Mouse (Mus musculus) gastrocnemius, postnatal 4 days (tissue): ENCODE measurements around the gene Nap1l1. TPM values are rescaled to one million over a fixed set of nuclear protein-coding genes. Genes with fewer than 3 reads are reported as not detected.

ENCODE experiments used
- DNase-seq, 2 experiments: peaks; one replicate each; pipeline ENCODE4 v3.0.0; 2021 to 2022; ENCODE audit warnings: low spot score in 2 of 2, mixed read lengths in 2 of 2
- total RNA-seq, 2 experiments: library from RNA; stranded (reverse); gene quantifications; 2 replicates each; pipeline ENCODE4 v1.2.3; 2021

The Nap1l1 gene
- total RNA-seq, 2 experiments from 2014 or later, result 124 to 133 TPM

DNA sequence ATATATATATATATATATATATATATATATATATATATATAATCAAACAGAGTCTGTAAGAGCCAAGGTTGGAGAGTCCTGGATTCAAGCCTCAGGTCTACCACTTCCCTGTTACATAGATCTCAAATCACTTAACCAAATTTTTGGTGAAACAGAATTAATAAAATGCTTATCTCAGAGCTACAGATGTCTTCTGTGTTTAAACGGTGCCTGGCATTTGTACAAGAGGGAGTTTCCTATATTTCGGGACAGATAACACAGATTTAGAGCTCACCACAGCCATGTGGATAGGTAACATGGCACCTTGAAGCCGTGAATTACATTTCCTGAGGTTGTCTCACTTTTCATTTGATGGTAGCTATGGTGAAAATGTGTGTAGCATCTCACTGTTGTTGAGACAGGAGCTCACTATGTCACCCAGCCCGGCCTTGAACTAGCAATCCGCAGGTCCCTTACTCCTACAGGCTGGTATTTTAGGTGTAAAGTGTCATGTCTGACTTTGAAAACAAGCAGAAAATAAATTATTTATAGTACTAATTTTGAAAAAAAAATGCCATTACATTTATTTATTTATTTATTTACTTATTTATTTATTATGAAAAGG, 41.4 kb downstream of the Nap1l1 start:
- no peak for DNase-seq

DNA sequence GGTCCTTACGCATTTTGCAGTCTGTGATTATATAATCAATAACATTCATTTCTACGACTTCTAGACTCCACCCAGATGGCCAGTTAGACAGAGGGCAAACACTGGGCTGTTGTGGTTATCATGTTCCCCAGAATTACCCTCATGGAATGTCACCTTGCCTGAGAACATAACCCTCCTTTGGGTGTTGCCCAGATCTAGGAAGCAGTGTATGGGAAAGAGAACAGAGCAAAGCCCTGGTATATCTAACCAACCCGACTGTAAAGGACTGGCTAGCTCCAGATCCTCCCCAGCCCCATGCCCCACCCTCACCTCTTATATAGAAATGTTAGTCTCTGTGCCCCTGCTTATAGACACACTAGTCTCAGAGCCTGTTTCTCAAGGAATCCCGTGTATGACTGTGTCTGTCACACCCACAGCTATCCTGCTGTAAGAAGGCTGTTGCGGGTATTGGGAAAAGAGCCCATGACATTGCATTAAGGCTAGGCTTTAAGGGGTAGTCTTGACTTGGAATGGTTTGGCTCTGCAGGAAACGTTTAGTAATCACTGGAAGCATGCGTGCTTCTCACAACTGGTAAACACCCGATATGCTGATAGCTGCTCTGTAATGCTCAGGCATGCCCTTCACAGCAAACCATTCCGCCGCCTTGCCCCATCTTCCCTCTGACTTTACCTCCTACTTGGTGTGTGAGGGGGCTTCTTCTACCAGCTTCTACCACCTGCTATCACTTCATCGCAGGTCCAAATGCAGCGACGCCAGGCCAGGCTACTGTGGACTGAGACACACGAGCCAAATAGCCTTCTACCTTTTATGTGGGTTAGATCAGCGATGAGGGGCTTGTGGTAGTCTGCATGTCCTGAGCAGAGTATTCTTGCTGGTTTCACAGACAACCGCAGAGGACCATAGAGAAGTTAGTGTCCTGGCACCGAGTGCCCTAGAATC, 42.3 kb downstream of the Nap1l1 start:
- DNase-seq, result no peak

DNA sequence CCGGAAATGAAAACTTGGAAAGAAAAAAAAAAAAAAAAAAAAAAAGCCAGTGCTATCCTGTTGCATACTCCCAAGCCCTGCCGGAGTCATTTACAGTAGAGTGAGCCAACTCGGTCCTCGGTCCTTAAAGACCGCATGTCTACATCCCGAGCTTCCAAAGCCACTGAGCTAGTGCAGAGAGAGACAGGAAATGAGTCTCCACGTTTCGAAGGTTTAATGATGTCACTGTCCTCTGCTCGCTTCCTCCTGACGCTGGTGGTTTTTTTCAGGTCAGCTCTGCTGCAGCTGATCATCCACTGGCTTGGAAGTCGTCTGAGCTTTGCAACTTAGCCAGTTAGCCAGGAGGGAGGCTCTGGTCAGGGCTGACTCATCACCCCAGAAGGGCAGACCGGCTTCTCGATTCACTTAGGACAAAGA, 43.2 kb downstream of the Nap1l1 start:
- DNase-seq, result peak in 1 of 2 experiments; percentile 44

DNA sequence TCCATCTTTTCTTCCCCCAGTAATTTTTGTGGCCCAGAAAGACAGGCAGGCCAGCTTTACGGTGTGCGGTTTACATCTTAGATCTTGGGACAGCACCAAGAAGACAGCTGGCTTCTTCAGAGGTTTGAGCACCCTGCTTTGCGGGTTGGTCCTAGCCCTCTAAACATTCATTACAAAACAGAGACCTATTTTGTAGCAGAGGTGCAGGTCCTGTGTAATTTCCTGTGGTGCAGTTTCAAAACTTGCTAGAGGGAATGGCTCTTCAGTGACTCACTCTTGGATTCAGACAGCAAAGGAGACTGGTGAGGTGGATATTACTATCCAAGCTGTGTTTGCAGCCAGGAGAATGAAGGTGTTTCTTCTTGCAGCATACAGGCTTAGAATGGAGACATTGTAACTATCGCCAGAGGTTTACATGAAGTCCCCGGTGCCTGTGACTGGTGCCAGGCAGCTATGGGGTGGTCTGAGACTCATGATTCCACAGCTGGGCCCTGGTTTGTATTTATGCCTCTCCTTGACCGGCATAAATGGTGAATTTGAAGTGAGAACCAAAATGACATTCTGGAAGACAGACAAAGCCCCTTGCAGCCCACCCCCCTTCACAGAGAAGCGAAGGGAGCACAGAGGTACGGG, 43.9 kb downstream of the Nap1l1 start:
- no peak for DNase-seq

DNA sequence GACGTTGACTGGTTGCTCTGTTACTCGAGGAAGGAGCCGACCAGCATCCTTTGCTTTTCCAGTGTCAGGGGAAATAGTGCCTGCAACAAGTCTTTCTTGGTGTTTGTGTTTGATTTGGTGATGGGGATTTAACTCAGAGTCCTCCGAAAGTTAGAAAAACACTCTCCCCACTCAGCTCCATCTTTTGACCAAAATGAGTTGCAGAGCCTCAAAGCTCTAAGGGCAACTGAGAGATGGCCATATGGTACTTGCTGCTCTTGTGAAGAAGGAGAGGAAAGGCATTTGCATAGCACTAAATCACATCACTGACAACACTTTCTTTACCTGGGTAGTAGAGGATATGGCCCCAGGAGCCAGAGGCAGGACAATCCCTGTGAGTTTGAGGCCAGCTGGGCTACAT, 45.3 kb downstream of the Nap1l1 start:
- no peak for DNase-seq

DNA sequence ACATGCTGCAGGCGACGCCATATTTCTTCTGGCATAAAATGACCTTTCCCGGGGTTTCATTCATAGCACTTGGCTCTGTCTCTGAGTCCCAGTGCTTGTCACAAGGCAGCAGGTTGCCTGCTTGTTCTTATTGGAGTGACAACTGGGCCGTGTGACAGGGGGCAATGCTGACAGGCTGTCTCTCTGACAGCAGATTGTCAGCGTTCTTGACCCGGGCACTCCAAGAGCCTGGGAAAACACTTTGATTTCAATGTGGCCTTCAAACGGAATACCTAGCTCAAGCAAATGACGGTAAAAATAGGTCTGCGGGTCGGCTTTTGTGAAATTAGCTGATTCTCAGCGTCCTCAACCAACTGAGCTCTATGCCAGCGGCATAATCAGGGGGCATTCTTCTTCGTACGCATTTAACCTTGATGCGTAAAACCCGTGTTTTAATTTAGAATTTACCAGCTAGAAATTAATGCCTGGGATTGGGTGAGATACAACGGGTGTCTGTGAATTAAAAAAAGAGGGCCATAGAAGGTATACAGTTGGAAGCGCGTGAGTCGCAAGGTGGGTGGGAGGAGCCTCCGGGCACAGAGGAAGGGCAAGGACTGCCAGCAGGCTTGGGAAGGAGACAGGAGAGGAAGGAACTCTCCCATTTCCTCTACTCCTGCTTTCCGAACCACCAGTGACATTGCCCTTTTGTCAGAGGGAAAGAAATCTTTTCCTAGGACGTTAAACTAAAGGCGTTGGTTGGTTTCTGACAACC, 46.8 kb downstream of the Nap1l1 start:
- DNase-seq, result no peak

DNA sequence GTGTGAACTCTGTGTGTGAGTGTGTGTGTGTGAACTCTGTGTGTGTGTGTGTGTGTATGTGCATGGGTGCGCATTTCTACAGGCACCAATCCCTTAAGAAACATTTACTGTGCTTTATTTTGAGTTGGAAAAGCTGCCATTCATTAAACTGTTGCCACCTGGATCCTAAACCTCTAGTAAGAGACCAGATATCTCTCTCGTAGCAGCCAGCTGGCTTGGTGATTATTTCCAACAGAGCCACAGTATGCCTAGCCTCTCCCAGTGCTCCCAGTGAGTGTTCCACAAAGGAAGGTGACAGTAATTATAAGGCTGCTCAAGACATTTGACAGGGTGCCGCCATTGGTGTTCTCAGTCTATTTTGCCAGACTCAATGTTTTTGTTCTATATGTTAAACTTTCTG, 47.6 kb downstream of the Nap1l1 start:
- no peak for DNase-seq

DNA sequence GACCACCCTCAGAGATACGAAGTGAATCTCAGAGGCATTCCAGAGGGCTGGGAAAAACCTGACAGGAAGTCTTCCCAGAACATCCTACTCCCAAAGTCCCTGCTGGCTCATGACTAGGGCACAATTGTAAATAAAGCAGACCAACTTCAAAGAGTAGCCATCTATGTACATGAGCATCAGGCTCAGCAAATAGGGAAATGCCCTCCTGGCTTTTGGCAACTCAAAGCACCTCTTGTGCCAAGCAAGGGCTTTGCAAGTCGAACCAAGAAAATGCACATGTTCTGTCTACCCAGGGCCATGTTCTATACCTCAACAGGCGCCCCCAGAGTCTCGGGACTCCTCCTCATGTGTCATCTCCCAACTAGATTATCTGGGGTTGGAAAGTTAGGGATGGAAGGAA, 48.6 kb downstream of the Nap1l1 start:
- no peak for DNase-seq

DNA sequence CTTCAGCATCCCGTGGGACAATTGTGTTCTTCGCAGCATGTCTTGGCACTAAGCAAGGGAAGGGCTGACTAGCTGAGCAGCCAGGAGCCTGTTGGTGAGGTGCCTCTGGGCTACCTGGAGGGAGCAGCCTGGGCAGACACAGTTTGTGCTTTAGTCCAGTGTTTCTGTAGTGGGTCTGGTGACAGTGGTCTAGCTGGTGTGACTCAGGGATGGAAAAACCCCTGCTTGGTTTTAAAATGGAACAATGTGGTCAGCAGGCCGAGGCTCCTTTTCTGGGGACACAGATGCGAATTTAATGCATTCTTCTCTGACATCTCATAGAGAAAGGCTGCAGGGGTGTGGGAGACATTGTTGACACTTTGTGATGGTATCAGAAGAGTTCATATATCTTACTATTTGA, 49.2 kb downstream of the Nap1l1 start:
- DNase-seq, result no peak

DNA sequence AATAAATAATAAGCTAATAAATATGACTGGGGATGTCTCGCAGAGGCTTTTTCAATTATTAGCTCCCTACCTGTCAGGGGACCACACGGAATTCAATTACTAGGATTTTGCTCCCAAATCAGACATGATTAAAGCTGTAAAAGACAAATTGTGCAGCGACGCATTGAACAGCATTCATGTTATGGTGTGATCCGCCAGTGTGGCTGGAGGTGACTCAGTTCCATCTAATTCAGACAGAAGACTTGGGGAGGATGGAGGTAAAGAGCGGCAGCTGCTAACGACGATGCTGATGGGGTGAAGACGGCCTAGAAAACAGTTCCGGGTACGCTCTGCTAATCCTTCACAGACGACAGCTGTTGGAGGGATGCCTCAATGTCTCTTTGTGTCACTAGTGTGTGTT, 50.9 kb downstream of the Nap1l1 start:
- no peak for DNase-seq

DNA sequence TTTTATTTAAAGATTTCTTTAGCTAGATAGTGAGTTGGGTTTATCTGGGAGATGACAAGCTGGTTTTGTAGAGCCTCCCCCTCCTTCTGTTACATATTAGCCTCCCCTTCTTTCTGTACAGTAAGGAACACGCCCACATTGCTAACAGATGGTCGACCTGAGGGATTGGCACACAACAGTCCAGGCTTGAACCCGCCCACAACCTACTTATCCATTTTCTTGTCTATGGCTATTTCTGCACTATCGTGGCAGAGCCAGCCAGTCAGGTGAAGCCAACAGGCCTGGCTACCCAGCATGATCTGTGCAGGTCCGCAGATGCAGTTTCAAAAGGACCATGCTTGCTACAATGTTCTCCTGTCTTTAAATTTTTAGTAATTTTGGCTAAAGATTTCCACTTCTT, 54.0 kb downstream of the Nap1l1 start:
- no peak for DNase-seq

DNA sequence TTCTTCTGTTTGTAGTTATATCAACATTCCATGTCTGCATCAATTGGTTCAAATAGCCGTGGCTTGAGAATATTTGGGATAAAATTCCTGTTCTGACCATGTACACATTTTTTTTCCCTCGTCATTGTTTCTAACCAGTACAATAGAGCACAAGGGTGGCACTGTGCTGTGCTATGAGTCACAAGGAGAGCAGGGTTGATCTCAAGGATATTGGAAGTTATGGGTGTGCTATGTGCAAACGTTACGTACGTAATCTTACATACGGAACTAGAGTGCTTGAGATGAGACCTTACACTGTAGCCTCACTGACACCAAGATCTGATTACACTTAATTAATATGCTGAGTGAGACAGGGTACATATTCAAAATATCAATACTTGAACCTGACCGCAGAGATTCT, 54.6 kb downstream of the Nap1l1 start:
- DNase-seq, result no peak

DNA sequence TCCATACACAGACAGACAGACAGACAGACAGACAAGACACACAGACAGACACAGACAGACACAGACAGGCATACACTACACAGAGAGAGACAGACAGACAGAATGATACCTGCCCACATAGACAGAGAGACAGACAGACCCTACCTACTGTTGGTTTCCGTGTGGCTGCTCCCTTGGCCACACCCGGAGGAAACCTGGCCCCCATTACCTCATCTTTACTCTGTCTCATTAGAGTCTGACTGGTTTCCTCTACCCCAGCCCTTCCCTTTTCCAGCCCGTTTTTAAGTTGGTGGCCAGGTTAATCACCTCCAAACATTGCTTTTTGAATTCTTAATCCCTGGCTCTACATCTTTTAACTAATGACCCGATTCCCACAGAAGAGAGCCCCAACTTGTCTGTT, 55.3 kb downstream of the Nap1l1 start:
- no peak for DNase-seq

DNA sequence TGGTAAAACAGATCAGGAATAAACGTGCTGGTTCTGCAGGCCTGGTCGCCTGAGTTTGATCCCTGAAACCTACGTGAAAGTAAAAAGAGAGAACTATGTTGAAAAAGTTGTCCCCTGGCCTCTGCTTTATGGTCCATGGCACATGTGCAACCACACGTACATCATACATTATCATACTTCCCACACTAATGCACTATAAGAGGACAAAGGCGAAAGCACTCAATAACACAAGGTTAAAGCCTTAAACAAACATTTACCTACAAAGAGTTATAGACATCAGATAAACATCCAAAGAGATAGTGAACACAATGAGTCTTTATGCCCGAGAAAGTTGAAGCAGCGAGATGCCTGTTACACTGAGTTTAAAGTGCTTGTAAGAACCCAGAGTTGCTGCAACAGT, 57.4 kb downstream of the Nap1l1 start:
- no peak for DNase-seq

DNA sequence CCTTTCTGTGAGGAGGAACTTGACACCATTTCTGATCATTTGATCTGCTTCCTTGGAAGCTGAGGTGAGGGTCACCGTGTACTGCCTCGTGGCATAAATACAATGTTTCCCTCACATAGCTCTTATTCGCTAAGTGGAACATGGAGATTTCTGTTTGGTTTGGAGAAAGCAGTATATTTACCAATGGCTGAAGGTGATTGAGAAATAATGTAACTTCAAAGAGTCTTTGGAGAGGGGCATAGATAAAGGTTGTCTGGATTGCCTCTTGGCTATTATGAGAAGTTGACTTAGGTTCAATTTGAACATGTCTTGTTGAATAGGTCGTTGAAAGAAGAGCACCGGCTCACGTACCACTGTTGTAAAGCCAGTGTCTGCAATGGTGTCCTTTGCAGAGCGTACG, 61.7 kb downstream of the Nap1l1 start:
- no peak for DNase-seq

DNA sequence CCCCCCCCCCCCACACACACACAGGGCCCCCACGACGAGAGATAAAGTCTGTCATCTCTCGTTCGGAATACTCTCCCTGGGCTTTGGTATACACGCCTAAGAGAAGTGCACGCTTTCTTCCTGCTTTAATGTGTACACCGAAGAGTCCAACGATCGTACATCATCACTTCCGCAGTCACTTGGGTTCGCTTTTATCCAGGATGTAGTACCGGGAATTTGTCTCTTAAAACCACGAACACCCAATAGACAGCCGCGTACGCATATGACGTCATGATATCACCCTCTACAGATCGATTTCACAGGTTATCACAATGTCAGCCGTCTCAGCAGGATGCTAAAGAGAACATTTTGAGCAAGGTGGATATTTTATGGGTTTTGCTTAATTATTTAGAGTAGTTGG, 64.4 kb downstream of the Nap1l1 start:
- DNase-seq, result no peak

DNA sequence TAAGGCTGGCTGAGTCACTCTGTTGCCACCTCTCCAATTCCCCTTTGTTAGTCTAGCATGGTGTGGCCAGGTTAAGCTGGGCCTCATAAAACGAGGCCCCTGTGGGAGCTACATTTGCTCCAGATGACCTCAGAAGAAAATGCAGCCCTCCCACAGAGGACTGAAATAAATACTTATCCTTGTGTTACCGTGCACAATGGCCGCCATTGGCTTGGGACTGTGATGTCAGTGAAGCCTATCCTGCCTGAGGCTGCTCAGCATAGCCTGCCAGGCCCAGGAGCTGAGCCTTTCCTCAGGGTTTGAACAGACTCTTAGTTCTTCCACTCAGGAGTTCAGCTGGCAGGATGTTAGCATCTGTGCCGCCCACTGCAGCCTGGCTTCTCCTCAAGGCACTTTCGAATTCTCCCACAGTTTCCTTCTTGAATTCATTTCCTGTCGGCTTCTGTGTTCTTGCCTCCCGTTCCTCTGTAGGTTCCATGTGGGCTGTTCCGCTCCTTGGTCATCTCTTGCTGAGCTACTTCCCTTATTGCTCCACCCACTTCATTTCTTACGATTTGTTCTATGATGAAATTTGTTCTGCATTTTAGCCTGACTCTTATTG, 66.8 kb downstream of the Nap1l1 start:
- DNase-seq, result peak in 1 of 2 experiments; percentile 18

DNA sequence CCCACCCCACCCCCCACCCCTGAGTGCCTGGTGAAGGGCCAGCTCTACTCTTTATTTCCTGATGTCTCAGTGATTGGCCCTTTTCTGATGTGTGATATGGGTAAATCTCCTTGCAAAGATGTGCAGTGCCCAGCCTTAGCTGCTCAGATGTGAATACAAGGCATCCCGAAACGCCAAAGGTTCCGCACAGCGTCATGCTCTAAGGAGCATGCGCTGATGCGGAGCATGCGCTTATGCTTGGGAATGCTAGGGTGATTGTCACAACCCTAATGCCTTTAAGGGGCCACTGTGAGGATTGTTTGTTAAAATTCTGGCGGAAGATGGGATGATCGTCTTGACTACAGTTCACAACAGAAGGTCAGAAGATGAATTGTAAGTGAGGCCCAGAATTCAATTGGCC, 67.7 kb downstream of the Nap1l1 start:
- no peak for DNase-seq

DNA sequence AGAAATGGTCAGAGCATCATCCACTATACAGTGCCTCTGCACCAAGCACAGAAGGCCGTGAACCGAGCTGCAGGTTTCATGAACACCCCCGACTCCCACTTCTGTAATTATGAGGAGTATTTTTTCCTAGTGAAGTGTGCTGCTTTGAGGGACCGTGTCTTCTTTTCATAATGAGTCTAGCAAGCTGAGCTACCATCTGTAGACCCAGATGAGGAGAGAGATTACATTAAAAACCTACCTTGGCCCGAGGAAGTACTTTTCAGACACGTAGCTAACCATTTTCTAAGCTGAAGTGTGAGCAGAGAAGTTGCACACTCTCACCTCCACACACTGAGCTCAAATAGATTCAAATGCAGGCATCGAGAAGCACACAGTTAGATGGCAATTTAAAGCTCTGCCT, 70.1 kb downstream of the Nap1l1 start:
- DNase-seq, result no peak

DNA sequence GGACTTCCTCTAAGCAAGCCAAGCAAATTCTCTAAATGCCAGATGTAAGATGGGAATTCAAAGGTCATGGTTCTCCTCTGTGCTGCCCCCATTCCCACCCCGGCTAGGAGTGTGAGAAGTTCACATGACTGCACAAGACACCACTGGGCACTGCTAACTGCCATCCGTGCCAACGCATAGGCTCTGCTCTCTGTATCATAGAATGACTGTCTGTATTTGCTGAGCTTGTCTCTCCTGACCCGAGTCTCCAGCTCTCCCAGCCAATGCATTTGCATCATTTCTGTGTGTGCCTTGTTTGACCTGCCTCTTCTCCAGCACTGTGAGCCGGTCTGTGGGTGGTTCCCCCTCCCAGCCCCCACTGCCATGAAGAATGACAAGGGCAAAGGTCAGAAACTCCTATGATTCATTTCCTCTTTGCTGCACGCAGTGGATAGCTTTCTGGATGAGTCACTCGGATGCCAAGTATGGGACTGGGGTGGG, 70.8 kb downstream of the Nap1l1 start:
- DNase-seq, result peak in 1 of 2 experiments; percentile 23

DNA sequence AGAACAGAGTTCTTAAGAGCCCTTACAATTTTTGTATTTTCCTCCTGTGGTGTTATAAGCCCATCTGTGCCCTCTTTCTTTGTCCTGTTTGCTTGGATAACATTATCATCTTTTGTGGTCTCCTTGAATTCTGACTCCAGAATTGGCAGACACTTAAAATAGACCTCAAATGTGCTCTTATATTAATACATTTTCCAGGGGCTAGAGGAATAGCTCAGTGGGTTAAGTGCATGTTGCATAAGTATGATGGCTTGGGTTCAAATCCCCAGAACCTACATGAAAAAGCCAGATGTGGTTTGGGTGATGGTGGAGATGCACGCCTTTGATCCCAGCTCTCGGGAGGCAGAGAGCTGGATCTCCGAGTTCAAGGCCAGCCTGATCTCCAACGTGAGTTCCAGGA, 71.3 kb downstream of the Nap1l1 start:
- DNase-seq, result no peak
